Mouse (Mus musculus) limb, embryonic 11.5 days (tissue): ENCODE results near the gene Gm9803. TPM values are rescaled to one million over a fixed set of nuclear protein-coding genes. Genes with fewer than 3 reads are reported as not detected.

Experiments
- ATAC-seq: fragments of 200-750 bp; cut with Nextera tagmentation; 2 replicates; pipeline ENCODE4 v1.8.0; 2017; ENCODE audit warnings: low read depth; ENCODE audit not compliant: insufficient number of reproducible peaks, low FRiP score, low TSS enrichment
- DNase-seq: peaks from one replicate; pipeline ENCODE4 v3.0.0-alpha.2; 2015; ENCODE audit warnings: low spot score
- H3K27ac ChIP-seq: fragments of 300-500 bp; sonication (generic); replicated peaks from 2 replicates; pipeline ENCODE4 v1.5.1; 2014; ENCODE audit warnings: low read depth, mild to moderate bottlenecking, low read length
- H3K27me3 ChIP-seq: fragments of 300-500 bp; sonication (generic); 2 replicates; pipeline ENCODE4 v1.6.1; 2014; ENCODE audit warnings: mild to moderate bottlenecking, low read length, mixed read lengths; ENCODE audit not compliant: control insufficient read depth, insufficient read depth
- H3K36me3 ChIP-seq: fragments of 300-500 bp; sonication (generic); 2 replicates; pipeline ENCODE4 v1.6.1; 2014; ENCODE audit warnings: mild to moderate bottlenecking, low read length, moderate library complexity, mixed read lengths; ENCODE audit not compliant: control insufficient read depth, insufficient read depth
- H3K4me1 ChIP-seq: fragments of 300-500 bp; sonication (generic); 2 replicates; pipeline ENCODE4 v1.6.1; 2014; ENCODE audit warnings: low read length, mixed read lengths; ENCODE audit not compliant: control insufficient read depth, insufficient read depth
- H3K4me2 ChIP-seq: fragments of 300-500 bp; sonication (generic); 2 replicates; pipeline ENCODE4 v1.6.1; 2014; ENCODE audit warnings: low read depth, mild to moderate bottlenecking, moderate library complexity; ENCODE audit not compliant: severe bottlenecking
- H3K4me3 ChIP-seq: fragments of 300-500 bp; sonication (generic); 2 replicates; pipeline ENCODE4 v1.5.1; 2014; ENCODE audit warnings: low read depth, low read length
- H3K9ac ChIP-seq: fragments of 300-500 bp; sonication (generic); 2 replicates; pipeline ENCODE4 v1.6.1; 2014; ENCODE audit warnings: mild to moderate bottlenecking, low read length
- H3K9me3 ChIP-seq: fragments of 300-500 bp; sonication (generic); 2 replicates; pipeline ENCODE4 v1.6.1; 2016; ENCODE audit warnings: low read length; ENCODE audit not compliant: control insufficient read depth
- WGBS: fragments of 180-500 bp; shearing (Covaris S2); extraction: QIAGEN DNeasy Blood & Tissue Kit; methylation state at CpG from one replicate; pipeline ENCODE4 v1.1.7; 2014; 5-methylcytosine and 5-hydroxymethylcytosine counted together
- polyA plus RNA-seq: library from polyadenylated mRNA; unstranded; fragments of >200 nt; fragmentation: Nextera tagmentation; extraction: Ambion mirVana; gene quantifications from 2 replicates; pipeline ENCODE4 v1.2.1, GENCODE M21; 2014

Gm9803 gene
- polyA plus RNA-seq, 1 experiment from 2014 or later = 5.3 TPM

DNA sequence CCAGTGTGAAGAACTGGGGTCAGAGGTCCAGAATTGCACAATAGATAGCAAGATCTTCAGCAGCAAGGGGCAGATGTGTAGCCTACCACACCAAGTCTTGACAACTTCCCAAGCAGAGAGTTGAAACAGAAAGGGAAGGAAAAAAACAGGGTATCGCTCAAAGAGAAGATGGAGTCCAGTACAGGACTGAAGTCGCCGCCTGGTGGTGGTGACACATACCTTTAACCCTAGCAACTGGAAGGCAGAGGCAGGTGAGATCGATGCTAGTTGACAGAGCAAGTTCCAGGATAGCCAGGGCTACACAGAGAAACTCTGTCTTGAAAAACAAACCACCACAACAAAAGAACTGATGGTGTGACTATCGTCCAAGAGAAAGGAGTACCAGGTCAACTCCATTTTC, 25.5 kb downstream of the Gm9803 start:
- no peaks in the 10 kb centered on the region for H3K27me3 ChIP-seq
- peaks cover 2% of the 10 kb centered on the region; the same call in 1 of the 2 replicates for H3K4me1 ChIP-seq
- WGBS = 69% methylated on average over 5 of the region's 5 CpGs
- H3K4me3 ChIP-seq = no peak overlapping the region
- H3K9me3 ChIP-seq = no peaks in the 10 kb centered on the region; the same call in 1 of the 2 replicates
- H3K4me2 ChIP-seq = no peak overlapping the region
- peak; percentile 31 for DNase-seq
- no peaks in the 10 kb centered on the region for H3K36me3 ChIP-seq
- no peak overlapping the region for H3K27ac ChIP-seq
- no peak for ATAC-seq
- H3K9ac ChIP-seq = no peak overlapping the region

- H3K36me3 ChIP-seq = no peaks in the 10 kb centered on the region
- ATAC-seq (no peak), DNase-seq (no peak)
- WGBS = 29% methylated on average over 3 of the region's 3 CpGs
- no peak overlapping the region for H3K4me2 ChIP-seq
- H3K27ac ChIP-seq = no peak overlapping the region
- no peaks in the 10 kb centered on the region for H3K27me3 ChIP-seq
- H3K9ac ChIP-seq = no peak overlapping the region
- no peaks in the 10 kb centered on the region; the same call in 1 of the 2 replicates for H3K9me3 ChIP-seq
- peaks cover 2% of the 10 kb centered on the region; the same call in 1 of the 2 replicates for H3K4me1 ChIP-seq
- no peak overlapping the region for H3K4me3 ChIP-seq
These were observed 27.0 kb downstream of the Gm9803 start for GRCm38 (mm10) chr10:43550923-43551322.

DNA sequence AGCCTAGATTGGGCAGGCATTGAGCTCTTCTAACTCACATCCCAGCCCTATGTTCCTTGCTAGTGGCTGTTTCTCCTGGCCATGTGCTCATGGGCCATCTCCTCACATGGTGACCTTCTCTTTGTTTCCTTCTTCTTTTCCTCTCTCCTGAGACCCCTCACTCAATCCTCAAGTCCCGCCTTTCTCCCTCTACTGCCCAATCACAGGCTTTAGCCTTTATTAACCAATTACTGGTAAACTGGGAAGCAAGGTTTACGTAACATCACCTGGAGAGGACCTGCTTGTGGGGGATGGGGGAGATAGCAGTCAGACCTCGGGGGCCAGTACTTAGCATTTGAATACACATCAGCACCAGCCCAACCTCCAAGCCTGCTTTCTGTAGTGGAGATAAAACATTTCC, 27.5 kb downstream of the Gm9803 start:
- no peak overlapping the region for H3K4me3 ChIP-seq
- no peaks in the 10 kb centered on the region for H3K36me3 ChIP-seq
- H3K9me3 ChIP-seq = no peaks in the 10 kb centered on the region; the same call in 1 of the 2 replicates
- no peak overlapping the region for H3K4me2 ChIP-seq
- no peaks in the 10 kb centered on the region for H3K27me3 ChIP-seq
- H3K4me1 ChIP-seq = peaks cover 2% of the 10 kb centered on the region; the same call in 1 of the 2 replicates
- no peak overlapping the region for H3K9ac ChIP-seq
- no peak overlapping the region for H3K27ac ChIP-seq
- WGBS = 24% methylated on average over 3 of the region's 3 CpGs
- ATAC-seq (no peak), DNase-seq (no peak)

DNA sequence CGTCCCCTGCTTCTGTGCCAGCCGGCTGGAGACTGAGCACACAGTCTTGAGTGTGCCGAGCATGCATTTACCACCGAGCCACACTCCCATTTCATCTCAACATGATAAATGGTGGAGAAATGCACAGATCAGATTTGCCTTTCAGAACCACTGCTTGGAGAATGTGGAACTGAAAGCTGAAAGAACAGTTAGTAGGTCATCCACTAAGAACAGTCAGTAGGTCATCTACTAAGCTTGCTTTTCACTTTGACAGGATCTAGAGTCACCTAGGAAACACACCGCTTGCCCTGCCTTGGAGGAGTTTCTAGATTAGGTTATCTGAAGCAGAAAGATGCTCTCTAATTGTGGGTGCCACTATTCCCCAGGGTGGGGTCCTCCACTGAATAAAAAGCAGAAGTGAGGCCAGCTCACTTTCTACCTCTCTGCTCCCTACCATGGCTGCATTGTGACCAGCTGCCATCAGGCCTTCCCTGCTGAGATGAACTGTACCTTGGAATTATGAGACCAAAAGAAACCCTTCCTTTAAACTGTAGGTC, 33.8 kb downstream of the Gm9803 start:
- WGBS = 90% methylated on average over 5 of the region's 5 CpGs
- H3K4me3 ChIP-seq = no peak overlapping the region
- H3K27ac ChIP-seq = no peak overlapping the region
- H3K27me3 ChIP-seq = no peaks in the 10 kb centered on the region
- no peak for ATAC-seq
- DNase-seq = no peak
- H3K9ac ChIP-seq = no peak overlapping the region
- H3K4me1 ChIP-seq = no peaks in the 10 kb centered on the region
- no peaks in the 10 kb centered on the region; the same call in 1 of the 2 replicates for H3K9me3 ChIP-seq
- no peak overlapping the region for H3K4me2 ChIP-seq
- H3K36me3 ChIP-seq = no peaks in the 10 kb centered on the region

- DNase-seq = no peak
- H3K27me3 ChIP-seq = no peaks in the 10 kb centered on the region
- H3K27ac ChIP-seq = no peak overlapping the region
- no peak overlapping the region for H3K9ac ChIP-seq
- no peak for ATAC-seq
- no peak overlapping the region for H3K4me3 ChIP-seq
- H3K9me3 ChIP-seq = no peaks in the 10 kb centered on the region
- H3K4me2 ChIP-seq = no peak overlapping the region
- H3K4me1 ChIP-seq = no peaks in the 10 kb centered on the region
- WGBS = 78% methylated on average over 11 of the region's 11 CpGs
- no peaks in the 10 kb centered on the region for H3K36me3 ChIP-seq
These were observed 35.4 kb downstream of the Gm9803 start for GRCm38 (mm10) chr10:43559313-43559712.

GRCm38 (mm10) chr10:43560765-43561164, 36.9 kb downstream of the Gm9803 start:
- WGBS = 39% methylated on average over 2 of the region's 2 CpGs
- DNase-seq = no peak
- H3K27me3 ChIP-seq = no peaks in the 10 kb centered on the region
- H3K4me1 ChIP-seq = no peaks in the 10 kb centered on the region
- H3K9ac ChIP-seq = no peak overlapping the region
- no peak overlapping the region for H3K4me2 ChIP-seq
- H3K4me3 ChIP-seq = no peak overlapping the region
- H3K36me3 ChIP-seq = no peaks in the 10 kb centered on the region
- no peak overlapping the region for H3K27ac ChIP-seq
- no peak for ATAC-seq
- no peaks in the 10 kb centered on the region for H3K9me3 ChIP-seq

- DNase-seq = no peak
- H3K4me3 ChIP-seq = no peak overlapping the region
- no peaks in the 10 kb centered on the region for H3K36me3 ChIP-seq
- no peak overlapping the region for H3K9ac ChIP-seq
- H3K27me3 ChIP-seq = no peaks in the 10 kb centered on the region
- 90% methylated on average over 2 of the region's 2 CpGs for WGBS
- H3K9me3 ChIP-seq = no peaks in the 10 kb centered on the region
- no peak overlapping the region for H3K4me2 ChIP-seq
- H3K27ac ChIP-seq = no peak overlapping the region
- ATAC-seq = no peak
- H3K4me1 ChIP-seq = no peaks in the 10 kb centered on the region
These were observed 37.4 kb downstream of the Gm9803 start for GRCm38 (mm10) chr10:43561311-43561710.
